Mouse (Mus musculus): ENCODE measurements around the gene Dffa. TPM values are rescaled to one million over a fixed set of nuclear protein-coding genes. Genes with fewer than 3 reads are reported as not detected.

Dffa gene
- total and polyA plus RNA-seq, 2 experiments from 2014 or later, result 18.0 to 24.3 TPM

- 21% methylated on average over 10 of the region's 10 CpGs for WGBS
- TF ChIP-seq CTCF (IDR thresholded peaks at IDR 0.05; ENCODE audit: low read depth), result peak; percentile 76
- ATAC-seq, result peak; percentile 88
- Histone ChIP-seq H3K9me3 (ENCODE audit: low read length) (no peaks in the 10 kb centered on the region), H3K27me3 (ENCODE audit: insufficient read depth, low read length) (no peaks in the 10 kb centered on the region), H3K4me3 (ENCODE audit: low read depth, low read length) (no peak overlapping the region), H3K9ac (no peak overlapping the region), H3K4me1 (ENCODE audit: insufficient read depth) (0 out of 2 replicates have a peak, but pooled peaks cover 6% of the 10 kb centered on the region), H3K27ac (ENCODE audit: low read depth, low read length) (no peak overlapping the region), H3K36me3 (ENCODE audit: insufficient read depth) (peaks cover 6% of the 10 kb centered on the region), H3K4me2 (ENCODE audit: low read depth) (no peak overlapping the region)
- DNase-seq, result peak; percentile 89
Measured at GRCm38 (mm10) chr4:149075871-149076575, 27.9 kb upstream of the Dffa start.

- 67% methylated on average over 4 of the region's 4 CpGs for WGBS
- no peak for TF ChIP-seq CTCF (IDR thresholded peaks at IDR 0.05; ENCODE audit: low read depth)
Measured at GRCm38 (mm10) chr4:149078261-149078660, 25.7 kb upstream of the Dffa start.

GRCm38 (mm10) chr4:149079629-149080028 lies 24.3 kb upstream of the Dffa start:
- peaks cover 6% of the 10 kb centered on the region for H3K36me3 ChIP-seq (ENCODE audit: insufficient read depth)
- DNase-seq (no peak), ATAC-seq (no peak)
- TF ChIP-seq CTCF (IDR thresholded peaks at IDR 0.05; ENCODE audit: low read depth), result no peak
- no peak overlapping the region for H3K9ac ChIP-seq
- H3K27ac ChIP-seq (ENCODE audit: low read depth, low read length), result no peak overlapping the region
- H3K4me3 ChIP-seq (ENCODE audit: low read depth, low read length), result no peak overlapping the region
- no peaks in the 10 kb centered on the region for H3K27me3 ChIP-seq (ENCODE audit: insufficient read depth, low read length)
- 92% methylated on average over 6 of the region's 6 CpGs for WGBS
- H3K9me3 ChIP-seq (ENCODE audit: low read length), result no peaks in the 10 kb centered on the region
- H3K4me2 ChIP-seq (ENCODE audit: low read depth), result no peak overlapping the region
- 0 out of 2 replicates have a peak, but pooled peaks cover 10% of the 10 kb centered on the region for H3K4me1 ChIP-seq (ENCODE audit: insufficient read depth)

More at GRCm38 (mm10) chr4:149078261-149078660, 25.7 kb upstream of the Dffa start:
- H3K4me1 ChIP-seq (ENCODE audit: insufficient read depth), result 0 out of 2 replicates have a peak, but pooled peaks cover 10% of the 10 kb centered on the region
- no peak overlapping the region for H3K4me2 ChIP-seq (ENCODE audit: low read depth)
- no peaks in the 10 kb centered on the region for H3K9me3 ChIP-seq (ENCODE audit: low read length)
- H3K27ac ChIP-seq (ENCODE audit: low read depth, low read length), result no peak overlapping the region
- H3K36me3 ChIP-seq (ENCODE audit: insufficient read depth), result peaks cover 6% of the 10 kb centered on the region
- H3K9ac ChIP-seq, result no peak overlapping the region
- no peak for ATAC-seq
- H3K4me3 ChIP-seq (ENCODE audit: low read depth, low read length), result no peak overlapping the region
- H3K27me3 ChIP-seq (ENCODE audit: insufficient read depth, low read length), result no peaks in the 10 kb centered on the region
- DNase-seq, result no peak

GRCm38 (mm10) chr4:149080111-149080510 lies 23.8 kb upstream of the Dffa start:
- H3K4me2 ChIP-seq (ENCODE audit: low read depth), result no peak overlapping the region
- H3K36me3 ChIP-seq (ENCODE audit: insufficient read depth), result peaks cover 3% of the 10 kb centered on the region; the same call in 1 of the 2 replicates
- no peak for TF ChIP-seq CTCF (IDR thresholded peaks at IDR 0.05; ENCODE audit: low read depth)
- H3K9ac ChIP-seq, result no peak overlapping the region
- DNase-seq, result no peak
- H3K4me1 ChIP-seq (ENCODE audit: insufficient read depth), result 0 out of 2 replicates have a peak, but pooled peaks cover 10% of the 10 kb centered on the region
- no peaks in the 10 kb centered on the region for H3K27me3 ChIP-seq (ENCODE audit: insufficient read depth, low read length)
- no peak overlapping the region for H3K4me3 ChIP-seq (ENCODE audit: low read depth, low read length)
- H3K9me3 ChIP-seq (ENCODE audit: low read length), result no peaks in the 10 kb centered on the region
- WGBS, result 95% methylated on average over 8 of the region's 8 CpGs
- H3K27ac ChIP-seq (ENCODE audit: low read depth, low read length), result no peak overlapping the region
- ATAC-seq, result no peak

- H3K4me3 ChIP-seq (ENCODE audit: low read depth, low read length), result no peak overlapping the region
- H3K27me3 ChIP-seq (ENCODE audit: insufficient read depth, low read length), result no peaks in the 10 kb centered on the region
- H3K36me3 ChIP-seq (ENCODE audit: insufficient read depth), result no peaks in the 10 kb centered on the region
- no peaks in the 10 kb centered on the region for H3K9me3 ChIP-seq (ENCODE audit: low read length)
- 0 out of 2 replicates have a peak, but pooled peaks cover 4% of the 10 kb centered on the region for H3K4me1 ChIP-seq (ENCODE audit: insufficient read depth)
- H3K4me2 ChIP-seq (ENCODE audit: low read depth), result no peak overlapping the region
- no peak overlapping the region for H3K9ac ChIP-seq
- no peak overlapping the region for H3K27ac ChIP-seq (ENCODE audit: low read depth, low read length)
- DNase-seq, result no peak
- ATAC-seq, result no peak
- 50% methylated on average over 17 of the region's 17 CpGs for WGBS
- TF ChIP-seq CTCF (IDR thresholded peaks at IDR 0.05; ENCODE audit: low read depth), result no peak
Measured at GRCm38 (mm10) chr4:149081528-149081927, 22.4 kb upstream of the Dffa start.

- Histone ChIP-seq H3K9ac (no peak overlapping the region), H3K4me1 (ENCODE audit: insufficient read depth) (0 out of 2 replicates have a peak, but pooled peaks cover 4% of the 10 kb centered on the region), H3K9me3 (ENCODE audit: low read length) (no peaks in the 10 kb centered on the region), H3K36me3 (ENCODE audit: insufficient read depth) (no peaks in the 10 kb centered on the region), H3K4me3 (ENCODE audit: low read depth, low read length) (no peak overlapping the region), H3K4me2 (ENCODE audit: low read depth) (no peak overlapping the region), H3K27ac (ENCODE audit: low read depth, low read length) (no peak overlapping the region), H3K27me3 (ENCODE audit: insufficient read depth, low read length) (no peaks in the 10 kb centered on the region)
- no peak for TF ChIP-seq CTCF (IDR thresholded peaks at IDR 0.05; ENCODE audit: low read depth)
- DNase-seq, result no peak
- 80% methylated on average over 5 of the region's 5 CpGs for WGBS
- ATAC-seq, result no peak
Measured at GRCm38 (mm10) chr4:149085381-149085780, 18.6 kb upstream of the Dffa start.

GRCm38 (mm10) chr4:149091364-149091763 lies 12.6 kb upstream of the Dffa start:
- no peaks in the 10 kb centered on the region for H3K9me3 ChIP-seq (ENCODE audit: low read length)
- 90% methylated on average over 8 of the region's 8 CpGs for WGBS
- DNase-seq (no peak), ATAC-seq (no peak)
- no peak overlapping the region for H3K4me3 ChIP-seq (ENCODE audit: low read depth, low read length)
- no peak overlapping the region for H3K27ac ChIP-seq (ENCODE audit: low read depth, low read length)
- no peaks in the 10 kb centered on the region for H3K27me3 ChIP-seq (ENCODE audit: insufficient read depth, low read length)
- peaks cover 4% of the 10 kb centered on the region for H3K36me3 ChIP-seq (ENCODE audit: insufficient read depth)
- no peak overlapping the region for H3K4me2 ChIP-seq (ENCODE audit: low read depth)
- no peak overlapping the region for H3K9ac ChIP-seq
- TF ChIP-seq CTCF (IDR thresholded peaks at IDR 0.05; ENCODE audit: low read depth), result no peak
- H3K4me1 ChIP-seq (ENCODE audit: insufficient read depth), result no peaks in the 10 kb centered on the region
